Mouse (Mus musculus) MEL (cell line): ENCODE measurements around the gene Gucd1. TPM values are rescaled to one million over a fixed set of nuclear protein-coding genes. Genes with fewer than 3 reads are reported as not detected.
A peak's percentile ranks its signal among the peaks of the same experiment; 100 is the strongest.

Source experiments
- DNase-seq: peaks from one replicate; pipeline ENCODE4 v3.0.0; 2011; ENCODE audit warnings: low read depth, low spot score
- H3K27ac ChIP-seq: 2 replicates; pipeline ENCODE4 v1.5.1; 2012; ENCODE audit warnings: low read depth, mild to moderate bottlenecking, control low read depth, low read length, moderate library complexity; ENCODE audit not compliant: control insufficient read depth
- H3K27me3 ChIP-seq, 2 experiments: fragments of 150-350 bp in 1 of 2; sonication (generic) in 1 of 2; 2 replicates each; pipeline ENCODE4 v1.6.1; 2012; ENCODE audit warnings: low read length in 2 of 2, mild to moderate bottlenecking in 2 of 2, improper control_type of control experiment in 1 of 2, moderate library complexity in 1 of 2; ENCODE audit not compliant: insufficient read depth in 2 of 2, control insufficient read depth in 1 of 2
- H3K36me3 ChIP-seq, 2 experiments: 2 replicates each; pipeline ENCODE4 v1.6.1; 2012 to 2014; ENCODE audit warnings: low read length in 2 of 2, improper control_type of control experiment in 1 of 2, inconsistent platforms in 1 of 2, mild to moderate bottlenecking in 1 of 2; ENCODE audit not compliant: insufficient read depth in 2 of 2, control insufficient read depth in 1 of 2
- H3K4me1 ChIP-seq, 2 experiments: fragments of 150-350 bp in 1 of 2; sonication (generic) in 1 of 2; 2 replicates each; pipeline ENCODE4 v1.6.1; 2012; ENCODE audit warnings: low read length in 2 of 2, improper control_type of control experiment in 1 of 2, mild to moderate bottlenecking in 1 of 2; ENCODE audit not compliant: insufficient read depth in 2 of 2, control insufficient read depth in 1 of 2
- H3K4me3 ChIP-seq, 2 experiments: fragments of 150-350 bp in 1 of 2; sonication (generic) in 1 of 2; 2 replicates each; pipeline ENCODE4 v1.5.1; 2012; ENCODE audit warnings: low read depth in 2 of 2, low read length in 2 of 2, mild to moderate bottlenecking in 2 of 2, moderate library complexity in 2 of 2, control low read depth in 1 of 2, improper control_type of control experiment in 1 of 2; ENCODE audit not compliant: control insufficient read depth in 1 of 2, insufficient read depth in 1 of 2
- H3K79me2 ChIP-seq: 2 replicates; pipeline ENCODE4 v1.6.1; 2012; ENCODE audit warnings: mild to moderate bottlenecking, low read length, moderate library complexity; ENCODE audit not compliant: control insufficient read depth, poor library complexity, insufficient read depth
- H3K9ac ChIP-seq: 2 replicates; pipeline ENCODE4 v1.6.1; 2012; ENCODE audit warnings: low read depth, mild to moderate bottlenecking, control low read depth, low read length, moderate library complexity; ENCODE audit not compliant: control insufficient read depth, poor library complexity, severe bottlenecking
- H3K9me3 ChIP-seq: fragments of 150-350 bp; sonication (generic); replicated peaks from 2 replicates; pipeline ENCODE4 v1.6.1; 2012; ENCODE audit warnings: mild to moderate bottlenecking, low read length, improper control_type of control experiment, moderate library complexity; ENCODE audit not compliant: insufficient read depth
- BHLHE40 ChIP-seq: IDR thresholded peaks from 2 replicates; pipeline ENCODE4 v1.6.1; 2012; ENCODE audit warnings: low read depth, mild to moderate bottlenecking, inconsistent platforms, low read length, improper control_type of control experiment, borderline replicate concordance
- CHD1 ChIP-seq: IDR thresholded peaks from 2 replicates; pipeline ENCODE4 v1.6.1; 2012; ENCODE audit warnings: low read depth, mild to moderate bottlenecking, inconsistent platforms, low read length, improper control_type of control experiment
- E2F4 ChIP-seq: IDR thresholded peaks from 2 replicates; pipeline ENCODE4 v1.6.1; 2011; ENCODE audit warnings: low read depth, low read length, improper control_type of control experiment, borderline replicate concordance
- ETS1 ChIP-seq: IDR thresholded peaks from 2 replicates; pipeline ENCODE4 v1.6.1; 2012; ENCODE audit warnings: low read depth, mild to moderate bottlenecking, inconsistent platforms, low read length, improper control_type of control experiment, moderate library complexity
- GABPA ChIP-seq: IDR thresholded peaks from 2 replicates; pipeline ENCODE4 v1.6.1; 2012; ENCODE audit warnings: low read depth, mild to moderate bottlenecking, inconsistent platforms, low read length, improper control_type of control experiment, moderate library complexity
- HCFC1 ChIP-seq: IDR thresholded peaks from 2 replicates; pipeline ENCODE4 v1.6.1; 2012; ENCODE audit warnings: low read depth, mild to moderate bottlenecking, inconsistent platforms, low read length, improper control_type of control experiment, moderate library complexity
- KAT2A ChIP-seq: conservative IDR thresholded peaks from 2 replicates; pipeline ENCODE4 v1.6.1; 2012; ENCODE audit warnings: low read depth, low read length, improper control_type of control experiment, inconsistent platforms
- MAX ChIP-seq: IDR thresholded peaks from 2 replicates; pipeline ENCODE4 v1.6.1; 2011; ENCODE audit warnings: low read length, improper control_type of control experiment
- MYC ChIP-seq: IDR thresholded peaks from 2 replicates; pipeline ENCODE4 v1.6.1; 2011; ENCODE audit warnings: low read depth, mild to moderate bottlenecking, low read length, improper control_type of control experiment, moderate library complexity
- NRF1 ChIP-seq: IDR thresholded peaks from 2 replicates; pipeline ENCODE4 v1.6.1; 2014; ENCODE audit warnings: low read depth, mild to moderate bottlenecking, inconsistent platforms, low read length, improper control_type of control experiment, moderate library complexity; ENCODE audit not compliant: poor library complexity, insufficient read depth, severe bottlenecking
- POLR2A ChIP-seq, 2 experiments: IDR thresholded peaks; 2 replicates each; pipeline ENCODE4 v1.6.1; 2011 to 2012; ENCODE audit warnings: low read length in 2 of 2, mild to moderate bottlenecking in 2 of 2, control low read depth in 1 of 2, improper control_type of control experiment in 1 of 2, low read depth in 1 of 2, moderate library complexity in 1 of 2; ENCODE audit not compliant: control insufficient read depth in 1 of 2, insufficient read depth in 1 of 2, poor library complexity in 1 of 2
- POLR2AphosphoS5 ChIP-seq: IDR thresholded peaks from 2 replicates; pipeline ENCODE4 v1.6.1; 2012; ENCODE audit warnings: low read depth, borderline replicate concordance, mild to moderate bottlenecking, inconsistent platforms, low read length, moderate library complexity, mixed read lengths
- RAD21 ChIP-seq: IDR thresholded peaks from 2 replicates; pipeline ENCODE4 v1.6.1; 2011; ENCODE audit warnings: mild to moderate bottlenecking, low read depth, low read length, improper control_type of control experiment
- SIN3A ChIP-seq: IDR thresholded peaks from 2 replicates; pipeline ENCODE4 v1.6.1; 2012; ENCODE audit warnings: low read length, improper control_type of control experiment, inconsistent platforms
- SMC3 ChIP-seq: IDR thresholded peaks from 2 replicates; pipeline ENCODE4 v1.6.1; 2011; ENCODE audit warnings: low read depth, low read length, improper control_type of control experiment
- TAL1 ChIP-seq: IDR thresholded peaks from 2 replicates; pipeline ENCODE4 v1.6.1; 2012; ENCODE audit warnings: mild to moderate bottlenecking, inconsistent platforms, low read length, moderate library complexity, mixed read lengths
- TCF12 ChIP-seq: IDR thresholded peaks from 2 replicates; pipeline ENCODE4 v1.6.1; 2014; ENCODE audit warnings: low read depth, mild to moderate bottlenecking, inconsistent platforms, low read length, improper control_type of control experiment, moderate library complexity
- UBTF ChIP-seq: IDR thresholded peaks from 2 replicates; pipeline ENCODE4 v1.6.1; 2012; ENCODE audit warnings: low read depth, mild to moderate bottlenecking, inconsistent platforms, low read length, improper control_type of control experiment, moderate library complexity, borderline replicate concordance; ENCODE audit not compliant: insufficient read depth
- USF1 ChIP-seq: IDR thresholded peaks from 2 replicates; pipeline ENCODE4 v1.6.1; 2014; ENCODE audit warnings: low read depth, mild to moderate bottlenecking, inconsistent platforms, low read length, improper control_type of control experiment, moderate library complexity
- ZC3H11A ChIP-seq: IDR thresholded peaks from 2 replicates; pipeline ENCODE4 v1.6.1; 2012; ENCODE audit warnings: low read depth, mild to moderate bottlenecking, inconsistent platforms, low read length, improper control_type of control experiment
- ZKSCAN1 ChIP-seq: IDR thresholded peaks from 2 replicates; pipeline ENCODE4 v1.6.1; 2012; ENCODE audit warnings: low read depth, mild to moderate bottlenecking, inconsistent platforms, low read length, improper control_type of control experiment, moderate library complexity
- polyA plus RNA-seq, 2 experiments: library from polyadenylated mRNA; stranded (reverse) in 1 of 2; unstranded in 1 of 2; fragments of >175 nt in 1 of 2; fragments of >200 nt in 1 of 2; gene quantifications; 2 replicates each; pipeline versions ENCODE4 v1.2.1 to v1.2.4; 2012; ENCODE audit warnings: low replicate concordance in 2 of 2, low read depth in 1 of 2; ENCODE audit not compliant: insufficient read length in 2 of 2, insufficient read depth in 1 of 2, missing spikeins in 1 of 2
- total RNA-seq: library from RNA; depleted of rRNA; stranded (reverse); fragments of 300-350 nt; gene quantifications from 2 replicates; pipeline ENCODE4 v1.2.3, GENCODE M21; 2012

The Gucd1 gene
- total and polyA plus RNA-seq, 3 experiments = 18.7 to 30.7 TPM; not detected in 1

DNA sequence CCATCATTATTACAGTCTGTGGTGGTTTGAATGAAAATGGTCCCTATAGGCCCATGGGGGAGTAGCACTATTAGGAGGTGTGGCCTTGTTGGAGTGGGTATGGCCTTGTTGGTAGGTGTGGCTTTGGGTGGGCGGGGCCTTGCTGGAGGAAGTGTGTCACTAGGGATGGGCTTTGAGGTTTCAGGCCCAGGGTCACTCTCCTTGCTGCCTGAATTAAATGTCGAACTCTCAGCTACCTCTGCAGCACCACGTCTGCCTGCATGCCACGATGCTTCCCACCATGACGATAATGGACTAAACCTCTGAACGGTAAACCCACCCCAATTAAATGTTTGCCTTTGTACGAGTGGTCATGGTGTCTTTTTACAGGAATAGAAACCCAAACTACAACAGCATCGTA, 123.0 kb downstream of the Gucd1 start:
- no peak for DNase-seq
- no peak overlapping the region for H3K4me3 ChIP-seq
- H3K36me3 ChIP-seq = peaks cover 0 to 5% of the 10 kb centered on the region in 2 experiments; a peak in 2 of 4 replicates
- H3K79me2 ChIP-seq = no peaks in the 10 kb centered on the region
- no peak overlapping the region for H3K9ac ChIP-seq
- no peaks in the 10 kb centered on the region for H3K9me3 ChIP-seq
- TF ChIP-seq POLR2A (IDR thresholded peaks at IDR 0.05; ENCODE audit: control insufficient read depth in 1 of 2, insufficient read depth in 1 of 2, low read depth in 1 of 2, low read length in 2 of 2, poor library complexity in 1 of 2) (no peak), SMC3 (no peak), CHD1 (no peak), POLR2AphosphoS5 (no peak), ZKSCAN1 (no peak), KAT2A (no peak), NRF1 (no peak), TAL1 (no peak), E2F4 (no peak), SIN3A (no peak), BHLHE40 (no peak), USF1 (no peak), MAX (no peak), UBTF (no peak), TCF12 (no peak), ETS1 (no peak), GABPA (no peak), RAD21 (no peak)
- H3K4me1 ChIP-seq = peaks cover 0 to 11% of the 10 kb centered on the region in 2 experiments; a peak in 3 of 4 replicates
- H3K27ac ChIP-seq = no peak overlapping the region
- no peaks in the 10 kb centered on the region for H3K27me3 ChIP-seq

DNA sequence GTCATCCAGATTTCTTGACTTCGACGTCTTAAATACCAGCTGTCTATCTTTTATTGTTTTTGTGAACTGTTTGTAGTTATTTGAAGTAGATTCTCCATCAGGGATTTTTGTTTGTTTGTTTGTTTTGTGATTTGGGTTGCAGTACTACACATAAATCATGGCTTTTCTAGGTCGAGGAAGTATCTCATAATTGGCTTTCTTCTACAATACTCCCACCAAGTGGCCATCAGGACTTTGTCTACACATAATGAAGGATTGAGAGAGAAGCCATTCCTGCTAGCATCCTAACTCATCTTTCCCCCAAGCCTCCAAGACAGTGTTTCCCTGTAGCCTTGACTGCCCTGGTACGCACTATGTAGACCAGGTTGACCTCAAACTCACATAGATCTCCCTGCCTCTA, 126.9 kb downstream of the Gucd1 start:
- H3K4me3 ChIP-seq = no peak overlapping the region
- TF ChIP-seq RAD21 = peak; percentile 18
- TF ChIP-seq HCFC1 = no peak
- no peak for TF ChIP-seq ETS1
- TF ChIP-seq ZC3H11A = no peak
- TF ChIP-seq MYC = no peak
- no peak overlapping the region for H3K27ac ChIP-seq
- no peak for DNase-seq
- no peaks in the 10 kb centered on the region for H3K79me2 ChIP-seq
- no peaks in the 10 kb centered on the region for H3K9me3 ChIP-seq
- no peaks in the 10 kb centered on the region for H3K4me1 ChIP-seq
- no peak overlapping the region for H3K9ac ChIP-seq
- H3K36me3 ChIP-seq = no peaks in the 10 kb centered on the region
- no peaks in the 10 kb centered on the region for H3K27me3 ChIP-seq
